Mouse (Mus musculus) c-Kit-positive CD71-positive TER-119-negative erythroid progenitor cells, embryonic 14.5 days (primary cell): ENCODE measurements at regions not wholly inside any gene's neighbourhood (a gene's known extent, or its start where the extent isn't known, plus 50 kb on each side); places are given as distances from the start of the nearest gene placed in this dataset.

Experiments used
- DNase-seq: peaks from one replicate; pipeline ENCODE4 v3.0.0-alpha.2; 2013; ENCODE audit warnings: low read depth

DNA sequence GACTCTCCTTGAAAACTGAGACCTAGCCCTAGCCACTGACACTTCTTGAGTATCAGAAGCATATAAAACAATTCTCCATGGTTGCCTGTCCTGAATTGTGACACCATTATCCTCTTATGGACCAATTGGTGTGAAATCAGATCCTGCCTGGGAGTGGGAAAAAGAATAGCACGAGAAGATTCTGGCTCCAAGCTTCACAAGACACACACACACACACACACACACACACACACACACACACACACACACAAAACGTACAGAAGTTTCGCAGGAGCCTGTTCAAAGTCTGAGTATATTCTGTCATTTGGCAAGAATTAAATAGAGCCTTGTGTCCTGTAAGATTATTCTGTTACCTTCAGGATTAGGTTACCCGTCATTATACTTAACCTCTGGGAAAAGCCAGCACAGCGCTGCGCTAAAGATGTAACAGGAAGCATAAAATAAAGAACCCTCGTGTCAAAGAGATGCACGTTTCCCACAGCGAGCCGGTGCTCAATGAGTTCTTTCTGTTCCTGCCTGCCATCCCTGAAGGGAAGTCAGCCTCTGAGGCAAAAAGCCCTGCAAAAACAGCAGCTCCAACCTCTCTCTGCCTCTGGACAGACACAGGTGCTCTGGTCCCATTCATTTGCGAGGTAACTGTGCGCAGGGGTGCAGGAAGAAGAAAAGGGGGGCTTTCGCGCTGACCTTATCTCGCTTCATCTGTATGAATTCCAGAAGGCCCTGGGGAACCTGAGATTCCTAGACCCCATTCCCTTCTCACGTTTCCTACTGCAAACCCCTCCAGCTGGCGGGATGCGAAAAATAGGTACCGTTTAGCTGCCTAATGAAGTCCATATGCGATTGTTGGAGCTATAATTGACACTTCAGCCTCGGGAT is 178.4 kb upstream of the Elac2 start:
- no peak for DNase-seq

DNA sequence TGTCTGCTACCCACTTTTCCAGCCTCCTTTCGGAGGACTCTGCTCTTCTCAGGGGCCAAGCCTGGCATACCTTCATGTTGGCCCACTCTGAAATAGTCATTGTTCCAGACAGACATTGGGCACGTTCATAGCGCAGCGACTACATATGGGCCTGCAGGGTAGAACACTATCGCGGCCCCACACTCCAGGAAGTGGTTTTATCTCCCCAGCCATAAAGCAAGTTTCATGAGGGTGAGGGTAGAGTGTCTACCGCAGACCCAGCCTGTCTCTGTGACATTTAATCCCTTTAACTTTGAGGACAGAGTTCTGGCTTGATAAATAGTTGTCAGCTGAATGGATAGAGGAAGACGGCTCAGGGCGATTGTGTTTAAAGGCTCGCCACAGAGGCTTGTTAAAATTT is 177.5 kb upstream of the Elac2 start:
- DNase-seq: peak; percentile 57

DNA sequence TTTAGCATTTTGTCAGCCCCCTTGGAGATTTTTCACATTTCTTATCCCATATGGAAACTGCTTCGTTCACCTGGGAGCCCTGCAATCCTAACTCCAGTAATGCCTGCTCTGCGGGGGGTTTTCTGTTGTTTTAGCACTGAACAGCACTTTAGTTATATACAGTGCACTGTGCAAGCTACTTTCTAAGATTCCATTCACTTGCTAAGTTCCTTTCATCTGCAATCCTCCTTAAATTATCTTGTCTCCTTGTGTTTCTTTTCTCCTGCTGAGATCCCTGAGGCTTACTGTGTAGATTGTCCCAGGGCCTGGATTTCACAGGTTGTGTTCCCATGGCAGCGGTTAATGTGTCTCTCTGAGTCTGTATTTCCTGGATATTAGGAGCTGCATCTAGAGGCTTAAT is 173.3 kb upstream of the Elac2 start:
- DNase-seq: no peak

DNA sequence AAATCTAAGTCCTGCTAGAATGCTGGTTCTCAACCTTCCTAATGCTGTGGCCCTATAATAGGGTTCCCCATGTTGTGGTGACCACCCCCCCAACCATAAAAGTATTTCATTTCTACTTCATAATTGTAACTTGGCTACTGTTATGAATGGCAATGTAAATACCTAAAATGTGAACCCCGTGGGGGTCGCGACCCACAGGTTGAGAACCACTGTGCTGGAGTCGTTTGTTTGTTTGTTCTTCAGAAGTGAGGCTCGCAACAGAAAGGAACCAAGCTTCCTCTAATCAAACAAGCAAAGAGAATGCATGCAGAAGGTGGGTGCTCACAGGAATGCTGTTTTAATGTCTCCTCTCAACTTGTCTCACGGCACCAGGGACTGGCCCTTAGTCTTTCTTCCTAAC is 166.4 kb upstream of the Elac2 start:
- DNase-seq: no peak

DNA sequence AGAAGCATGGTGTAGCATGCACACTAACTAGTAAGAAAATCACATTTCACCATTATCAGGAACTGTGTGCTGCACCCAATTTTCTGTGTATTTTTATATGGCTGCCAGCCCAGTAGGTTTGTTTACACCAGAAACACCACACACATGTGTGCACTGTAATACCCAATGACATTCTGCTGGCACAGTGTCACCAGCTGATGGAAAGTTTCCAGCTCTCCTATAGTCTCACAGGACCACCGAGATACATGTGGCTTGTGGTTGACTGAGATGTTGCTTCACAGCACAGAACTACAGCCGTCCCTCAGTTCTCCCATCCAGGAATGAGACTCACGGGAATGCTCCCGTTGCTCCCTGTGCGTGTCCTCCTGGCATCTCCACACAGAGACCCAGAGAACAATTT is 149.4 kb upstream of the Elac2 start:
- no peak for DNase-seq

DNA sequence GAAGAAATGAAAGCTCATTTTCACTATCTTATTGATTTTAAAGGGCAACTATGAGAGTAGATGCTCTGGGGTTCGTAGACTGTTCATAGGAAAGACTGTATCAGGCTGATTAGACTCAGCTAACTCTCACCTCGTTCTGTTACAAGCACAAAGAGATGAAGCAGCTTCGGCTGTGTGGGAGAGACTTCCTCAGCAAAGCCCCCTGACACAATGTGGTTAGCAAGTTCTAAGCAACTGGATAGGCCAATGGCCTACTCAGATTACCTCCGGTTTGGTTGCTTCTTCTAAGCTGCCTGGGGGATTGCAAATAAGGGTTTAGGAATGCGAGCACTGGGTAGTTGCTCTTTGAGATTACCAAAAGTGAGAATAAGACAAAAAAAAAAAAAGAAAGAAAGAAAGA is 146.4 kb upstream of the Elac2 start:
- no peak for DNase-seq

DNA sequence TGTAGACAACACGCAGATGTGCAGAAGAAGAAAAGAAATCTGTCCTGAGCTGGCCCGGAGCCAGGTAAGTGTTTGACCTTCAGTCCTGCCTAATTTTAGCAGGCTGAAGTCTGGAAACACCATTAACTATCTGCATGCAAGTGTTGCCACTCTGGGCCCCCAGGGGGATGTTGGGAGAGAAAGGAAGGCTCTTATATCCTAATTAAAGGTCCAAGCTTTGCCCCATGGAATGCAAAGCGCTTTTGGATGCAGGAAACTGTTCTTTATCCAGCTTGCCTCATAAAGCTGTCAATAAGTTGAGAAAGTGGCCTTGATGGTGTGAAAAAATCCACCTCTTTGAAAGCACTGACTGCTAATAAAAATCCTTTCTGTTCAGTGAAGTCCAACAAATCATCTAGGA is 145.1 kb upstream of the Elac2 start:
- no peak for DNase-seq

DNA sequence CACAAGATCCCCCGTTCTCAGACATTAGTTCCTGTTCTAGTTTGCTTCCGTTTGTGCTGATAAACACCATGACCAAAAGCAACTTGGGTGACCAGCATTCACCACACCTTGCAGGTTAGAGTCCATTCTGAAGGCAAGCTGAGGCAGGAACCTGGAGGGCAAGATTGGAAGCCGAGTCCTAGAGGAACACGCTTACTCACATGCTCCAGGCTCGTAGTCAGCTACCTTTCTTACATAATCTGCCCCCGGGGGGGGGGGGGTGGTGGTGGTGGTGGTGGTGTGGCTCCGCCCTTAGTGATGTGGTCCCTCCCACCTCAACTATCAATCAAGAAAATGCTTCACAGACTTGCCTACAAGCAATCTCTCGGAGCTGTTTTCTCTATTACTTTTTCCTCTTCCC is 142.1 kb upstream of the Elac2 start:
- DNase-seq: no peak

DNA sequence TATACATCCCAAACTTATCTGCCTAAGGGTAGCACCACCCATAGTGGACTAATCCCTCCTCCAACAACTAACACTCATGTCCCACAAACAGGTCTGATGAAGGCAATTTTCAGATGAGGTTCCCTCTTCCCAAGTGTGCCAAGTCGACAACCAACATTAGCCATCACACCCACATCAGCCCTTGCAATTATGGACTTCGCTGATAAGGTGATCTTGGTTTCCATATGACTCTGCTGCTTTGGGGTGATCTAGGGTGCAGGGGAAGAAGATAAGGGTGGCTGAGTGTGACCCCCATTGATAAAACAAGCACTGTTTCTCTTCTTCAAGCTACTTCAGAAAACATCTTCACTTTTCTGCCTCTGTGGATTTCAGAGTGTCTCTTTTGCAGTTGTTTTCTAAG is 137.7 kb upstream of the Elac2 start:
- DNase-seq: peak; percentile 36

DNA sequence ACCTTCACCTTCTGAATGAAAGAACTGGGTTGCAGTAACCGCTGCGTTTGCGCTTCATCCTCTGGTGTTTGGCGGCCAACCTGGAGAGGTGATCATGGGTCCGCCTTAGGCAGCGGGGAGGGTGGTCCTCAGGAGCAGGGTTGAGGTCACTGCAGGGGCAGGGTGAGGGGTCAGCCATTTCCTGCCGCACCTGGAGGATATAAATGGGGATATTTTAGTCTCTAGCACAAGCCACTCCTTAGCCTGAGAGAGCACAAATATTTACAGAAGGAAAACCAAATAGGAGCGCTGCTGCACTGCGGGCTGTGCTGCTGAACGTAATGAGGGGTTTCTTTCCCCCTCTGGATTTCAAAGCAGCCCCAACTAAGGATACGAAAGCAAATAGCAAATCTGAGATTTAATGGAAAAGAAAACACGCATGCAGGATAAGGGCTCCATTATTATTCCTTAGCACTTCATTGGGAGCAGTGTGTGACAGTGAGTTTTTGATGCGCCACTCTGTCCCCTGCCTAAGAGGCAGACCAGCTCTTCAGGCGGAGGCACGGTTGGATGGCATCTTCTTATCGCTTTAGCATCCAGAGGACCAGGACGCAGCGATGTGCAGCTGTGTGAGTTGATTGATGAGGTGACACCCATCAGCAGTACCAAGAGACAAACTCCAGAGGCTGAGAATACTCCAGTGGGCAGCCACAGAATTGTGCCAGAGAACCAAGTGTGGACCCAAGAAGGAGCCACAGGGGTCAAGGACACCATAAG is 135.9 kb upstream of the Elac2 start:
- DNase-seq: no peak

DNA sequence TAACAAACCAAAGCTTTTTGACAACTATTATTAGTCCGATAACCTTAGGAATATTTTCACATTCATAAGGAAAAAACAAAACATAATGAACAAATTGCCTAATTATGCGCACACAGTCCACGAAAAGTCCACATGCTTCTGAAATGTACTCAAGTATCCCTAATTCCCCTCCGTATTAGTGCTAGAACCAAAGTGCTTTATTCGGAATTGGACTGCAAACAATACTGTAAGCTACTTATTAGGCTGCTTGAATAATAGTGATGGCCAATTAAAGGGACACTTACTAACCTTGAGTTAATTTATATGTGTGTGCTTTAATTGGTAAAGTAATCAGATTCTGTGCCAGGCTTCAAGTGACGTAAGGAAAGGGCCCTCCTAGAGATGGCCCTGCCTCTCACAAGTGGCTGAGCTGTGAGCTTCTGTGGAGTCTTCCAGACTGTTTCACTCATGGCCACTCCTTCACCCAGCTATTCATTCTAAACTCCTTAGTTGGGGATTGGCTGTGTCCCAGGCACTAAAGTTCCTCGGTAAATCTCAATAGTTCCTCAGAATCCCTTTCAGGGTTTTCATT is 132.2 kb upstream of the Elac2 start:
- DNase-seq: no peak

DNA sequence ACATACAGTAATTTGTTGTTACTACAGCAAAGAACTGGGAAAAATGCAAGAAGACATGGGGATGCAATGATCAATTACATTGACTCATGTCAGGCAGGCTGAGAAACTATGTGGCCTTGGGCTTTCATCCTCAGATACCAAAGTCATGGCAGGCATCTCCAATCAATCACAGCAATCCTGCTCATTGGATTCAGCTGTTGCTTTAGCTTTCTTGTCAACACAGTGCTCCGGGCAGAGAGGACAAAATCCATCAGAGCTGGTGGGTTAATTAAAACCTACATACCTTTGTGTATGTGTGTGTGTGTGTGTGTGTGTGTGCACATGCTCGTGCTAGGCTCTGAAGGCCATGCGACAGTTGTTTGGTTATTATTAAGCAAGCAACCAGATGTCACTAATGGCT is 119.2 kb upstream of the Elac2 start:
- DNase-seq: no peak

DNA sequence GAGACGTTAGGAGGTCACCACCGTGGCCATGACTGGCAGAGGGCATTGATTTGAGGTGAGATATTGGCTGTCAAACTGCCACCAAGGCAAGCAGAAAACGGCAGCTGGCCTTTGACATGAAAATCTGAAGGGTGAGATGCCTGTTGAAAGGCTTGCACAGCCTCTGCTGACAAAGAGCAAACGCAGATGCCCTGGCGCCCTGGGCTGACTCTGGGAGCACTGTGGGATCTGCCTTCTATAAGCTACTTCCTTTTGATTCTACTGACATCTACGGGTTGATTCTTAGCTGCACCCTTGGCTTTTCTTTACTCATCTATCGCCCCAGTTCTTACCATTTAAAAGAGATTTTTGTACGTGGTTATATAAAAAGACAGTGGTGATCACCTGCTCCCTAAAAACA is 98.2 kb upstream of the Elac2 start:
- no peak for DNase-seq

DNA sequence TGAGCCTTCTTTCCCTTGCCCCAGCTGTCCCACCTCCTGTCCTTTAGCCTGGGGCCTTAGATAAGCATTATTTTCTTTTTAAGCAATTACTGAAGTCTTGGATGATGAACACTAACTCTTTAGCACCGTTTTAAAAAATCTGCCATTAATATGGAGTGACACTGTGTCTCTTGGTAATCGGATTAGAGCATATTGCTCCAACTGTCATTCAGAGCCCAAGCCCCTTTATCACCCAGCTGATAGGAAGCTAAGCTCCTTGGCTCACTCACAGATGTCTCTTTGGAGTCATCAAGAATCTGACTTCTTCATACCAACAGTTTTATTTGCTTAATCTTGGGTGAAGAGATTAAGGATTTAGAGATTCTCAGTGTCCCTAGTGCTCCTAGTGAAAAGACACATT is 94.3 kb upstream of the Elac2 start:
- no peak for DNase-seq

DNA sequence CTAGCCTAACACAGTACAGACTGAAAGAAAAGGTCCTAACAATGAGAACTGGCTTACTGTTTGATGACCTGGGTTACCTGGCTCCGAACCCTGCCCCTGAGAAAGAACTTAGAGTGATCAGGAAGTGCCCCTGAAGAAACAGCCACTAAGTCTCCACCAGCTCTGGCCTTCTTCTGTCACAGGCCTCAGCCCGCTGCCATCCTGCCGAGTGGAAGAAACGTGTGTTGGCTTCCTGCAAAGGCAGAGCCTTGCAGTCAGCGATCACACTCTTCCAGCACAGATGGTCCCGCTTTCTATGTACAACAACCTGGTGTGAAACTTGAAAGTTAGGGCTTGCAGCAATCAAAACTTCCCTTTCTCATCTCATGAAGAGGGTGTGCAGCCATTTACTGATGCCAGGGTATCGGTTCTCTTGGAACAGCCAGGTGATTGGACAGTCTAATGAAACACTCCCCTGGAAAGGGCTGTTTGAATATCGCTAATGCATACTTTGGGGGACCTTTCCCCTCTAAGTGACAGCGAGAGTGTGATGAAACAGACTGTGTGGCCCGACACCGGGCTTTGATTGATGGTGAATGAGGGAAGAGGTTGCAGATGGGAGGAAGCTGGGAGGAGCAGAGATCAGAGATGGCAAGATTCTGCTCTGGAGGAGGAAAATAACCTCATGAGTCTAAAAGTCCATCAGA is 89.4 kb upstream of the Elac2 start:
- DNase-seq: no peak

DNA sequence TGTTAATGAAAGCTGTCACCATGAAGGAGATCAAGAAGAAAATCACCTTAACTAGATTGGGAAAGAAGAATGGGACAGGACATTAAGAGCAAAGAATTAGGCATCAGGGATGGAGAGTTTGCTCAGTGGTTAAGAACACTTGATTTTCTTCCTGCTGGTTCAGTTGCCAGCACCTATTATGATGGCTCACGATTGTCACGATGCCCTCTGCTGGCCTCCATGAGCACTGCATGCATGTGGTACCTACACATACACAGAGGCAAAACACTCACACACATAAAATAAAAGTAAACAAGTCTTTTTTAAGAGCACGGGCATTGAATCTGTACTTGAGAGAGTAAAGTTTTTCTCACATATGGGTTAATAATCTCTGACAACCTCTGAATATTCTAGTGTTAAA is 88.1 kb upstream of the Elac2 start:
- DNase-seq: peak; percentile 36

DNA sequence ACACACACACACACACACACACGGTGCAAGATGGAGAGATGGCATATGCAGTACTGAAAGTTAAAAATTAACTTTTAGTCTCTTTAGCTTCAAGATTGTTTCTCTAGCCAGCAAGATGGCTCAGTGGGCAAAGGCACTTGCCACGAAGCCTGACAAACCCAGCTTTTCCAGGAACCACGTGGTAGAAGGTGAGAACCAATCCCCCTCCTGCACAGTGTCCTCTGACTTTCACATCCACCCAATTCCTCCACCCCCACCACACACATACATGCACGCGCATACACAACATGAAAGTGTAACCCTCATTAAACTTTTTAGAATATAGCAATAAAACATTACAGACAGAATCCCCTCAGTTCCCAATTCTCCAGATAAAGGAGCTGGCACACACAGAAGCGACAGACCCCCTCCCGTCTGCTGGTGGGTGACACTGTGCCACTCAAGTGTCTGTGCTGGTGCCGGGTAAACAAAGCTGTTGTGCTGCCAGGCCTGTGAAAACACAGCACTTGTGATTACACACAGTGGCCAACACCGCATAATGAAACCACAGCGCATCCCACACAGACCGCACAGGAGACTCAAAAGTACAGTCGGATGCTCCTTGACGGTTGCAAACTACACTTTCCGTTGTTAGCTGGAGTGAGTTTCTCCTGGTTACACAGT is 82.9 kb upstream of the Elac2 start:
- no peak for DNase-seq

DNA sequence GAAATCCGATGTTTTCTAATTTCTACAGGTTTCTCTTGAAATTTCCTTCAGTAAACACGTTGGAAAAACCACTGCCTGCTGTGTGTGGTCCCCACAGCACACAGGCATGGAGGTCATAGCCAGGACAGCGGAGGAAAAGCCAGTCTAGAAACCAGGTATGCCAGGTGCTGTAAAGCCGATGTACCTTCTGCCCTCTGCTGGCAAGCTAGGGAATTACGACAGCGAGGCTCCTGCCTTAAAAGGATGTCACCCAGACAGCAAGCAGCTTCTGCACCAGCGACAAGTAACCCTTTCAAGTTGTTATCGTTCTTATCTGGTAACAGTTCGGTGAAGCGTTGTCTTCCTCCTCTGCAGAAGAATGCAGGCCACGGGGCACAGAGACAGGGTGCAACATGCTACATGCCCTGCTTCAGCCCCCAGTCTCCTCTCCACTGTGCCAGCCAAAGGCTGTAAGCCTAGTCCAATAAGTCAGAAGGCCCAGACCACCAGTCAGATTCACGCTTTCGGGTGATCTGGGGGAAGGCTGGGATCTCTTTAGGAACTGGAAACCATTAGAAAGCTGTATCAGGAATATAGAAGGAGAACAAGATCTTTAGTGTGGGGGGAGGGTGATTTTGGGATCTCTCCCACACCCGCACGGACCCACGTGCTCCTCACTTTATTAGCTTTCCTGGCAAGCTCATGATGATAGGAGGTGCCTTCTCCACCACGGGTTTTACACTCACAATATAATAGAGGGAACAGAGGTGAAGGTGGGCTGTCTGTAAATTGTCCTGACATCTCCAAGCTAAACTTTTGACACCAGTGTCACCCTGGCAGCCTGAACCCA is 79.9 kb upstream of the Elac2 start:
- DNase-seq: peak; percentile 40

DNA sequence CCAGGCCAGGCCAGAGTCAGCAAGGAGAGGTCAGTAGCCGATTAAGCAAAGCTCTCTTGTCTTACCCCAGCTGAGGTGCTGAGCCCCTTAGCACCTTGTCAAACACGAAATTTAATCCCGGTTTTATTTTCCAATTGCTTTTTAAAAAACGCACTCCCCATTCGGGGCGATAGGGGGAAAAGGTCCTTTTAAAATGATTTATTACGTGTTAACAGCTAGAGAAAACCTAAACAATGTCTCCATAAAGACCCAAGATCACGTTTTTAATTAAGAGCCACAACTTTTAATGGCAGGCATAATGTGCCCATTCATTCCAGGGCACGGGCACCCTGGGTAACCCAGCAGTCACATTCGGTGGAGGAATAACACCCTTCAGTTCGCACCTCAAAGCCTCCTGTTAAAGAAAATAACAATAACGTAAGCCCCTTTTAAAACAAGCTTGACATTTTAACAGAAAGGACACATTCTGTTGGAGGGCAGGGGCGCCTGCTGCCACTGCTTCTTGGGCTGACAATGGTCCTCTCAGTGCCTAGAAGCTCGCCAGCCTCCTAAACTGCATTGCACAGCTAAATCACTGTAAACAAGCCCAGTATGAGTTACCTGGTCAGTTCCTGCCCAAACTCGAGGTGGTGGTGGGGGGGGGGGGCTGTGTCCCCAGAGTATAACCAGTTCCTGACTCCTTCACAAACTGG is 79.1 kb upstream of the Elac2 start:
- no peak for DNase-seq

DNA sequence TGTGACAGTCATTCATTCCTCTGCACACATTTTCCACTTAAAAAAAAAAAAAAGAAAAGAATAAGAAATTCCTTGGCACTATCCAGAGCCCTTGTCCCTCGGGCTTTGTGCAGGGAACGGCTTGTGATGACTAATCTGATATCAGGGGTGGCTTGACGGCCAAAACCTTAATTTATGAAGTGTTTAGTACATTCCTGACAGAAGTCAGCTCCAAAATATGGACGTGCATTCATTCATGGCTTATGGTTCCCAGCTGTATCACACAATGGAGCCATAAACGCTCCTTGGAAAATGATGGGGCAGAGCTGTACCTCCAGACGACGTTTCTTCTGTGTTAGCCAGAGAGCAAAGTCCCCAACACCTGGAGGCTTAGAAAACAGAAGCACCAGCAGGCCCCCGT is 62.1 kb upstream of the Elac2 start:
- no peak for DNase-seq

DNA sequence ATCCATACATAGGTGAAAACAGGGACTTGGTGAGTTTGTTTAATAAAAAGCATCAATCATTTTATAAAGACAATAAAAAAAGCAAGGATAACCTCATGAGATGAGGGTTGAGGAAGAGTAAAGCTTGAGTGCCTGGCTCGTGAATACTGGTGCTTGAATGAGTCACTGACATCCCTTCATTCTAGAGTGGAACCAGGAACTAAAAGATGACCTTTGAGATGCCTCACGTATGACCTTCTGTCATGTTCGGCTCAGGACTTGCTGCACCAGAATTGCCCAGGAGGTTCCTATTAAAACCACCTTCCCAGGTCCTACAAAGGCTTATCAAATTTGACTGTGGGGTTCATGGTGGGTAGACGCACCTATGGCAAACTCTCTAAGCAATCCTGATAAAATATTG is 61.5 kb upstream of the Elac2 start:
- DNase-seq: no peak
